Mouse (Mus musculus): ENCODE results near the gene Serpinb9d. TPM values are rescaled to one million over a fixed set of nuclear protein-coding genes. Genes with fewer than 3 reads are reported as not detected.

Gene Serpinb9d
- polyA plus RNA-seq (2012; rRNA removed) = not detected in 2 replicates

GRCm38 (mm10) chr13:33192659-33193058 is at the start of gene Serpinb9d:
Serpinb9d (plus strand) TSS chr13:33192959.

DNA sequence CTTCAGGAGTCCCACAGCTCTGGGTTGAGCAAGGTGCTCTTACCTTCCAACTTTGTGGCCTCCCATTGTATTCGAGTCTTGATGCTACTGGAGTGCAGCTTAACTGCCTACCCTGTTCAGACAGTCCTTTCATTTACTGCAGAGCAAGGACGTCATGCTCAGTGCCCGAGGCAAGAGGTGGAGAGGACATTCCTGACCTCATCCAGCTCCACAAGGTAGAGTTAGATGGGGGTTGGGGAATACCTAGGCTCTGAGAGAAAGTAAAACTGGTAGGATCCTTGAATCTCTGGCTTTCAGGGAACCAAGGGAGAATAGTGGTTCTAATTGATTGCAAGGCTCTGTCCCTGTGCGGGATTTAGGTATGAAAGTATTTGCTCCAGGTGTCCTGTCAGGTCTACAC is 33.1 kb upstream of the Serpinb9d start, which contains the start of gene Serpinb9c:
TSS of gene Serpinb9c (minus strand) at position 101 of the 400 bp plus-strand sequence.

GRCm38 (mm10) chr13:33249312-33249711 is 56.6 kb downstream of the Serpinb9d start, which contains the start of gene Serpinb9e:
Serpinb9e (plus strand) TSS chr13:33249612.

Other genes starting within 250 kb of the Serpinb9d start
- 10.3 and 11.8 TPM in 2 replicates for gene Serpinb6b, start 227.8 kb upstream of the Serpinb9d start, polyA plus RNA-seq (2012; rRNA removed)
- 4.8 and 6.4 TPM in 2 replicates for gene Serpinb9, start 189.7 kb upstream of the Serpinb9d start, polyA plus RNA-seq (2012; rRNA removed)
- gene Serpinb9b, start 165.5 kb upstream of the Serpinb9d start, polyA plus RNA-seq (2012; rRNA removed) = 0.31 and 0.55 TPM in 2 replicates
- 0.11 TPM in 1 of 2 replicates, not detected in the other for gene Serpinb1b, start 114.4 kb upstream of the Serpinb9d start, polyA plus RNA-seq (2012; rRNA removed)
- gene Serpinb9c, start 33.2 kb upstream of the Serpinb9d start, polyA plus RNA-seq (2012; rRNA removed) = not detected in 2 replicates
- gene Serpinb9e, start 56.7 kb downstream of the Serpinb9d start, polyA plus RNA-seq (2012; rRNA removed) = not detected in 2 replicates
- gene Serpinb9f, start 131.1 kb downstream of the Serpinb9d start, polyA plus RNA-seq (2012; rRNA removed) = not detected in 2 replicates
- gene Gm11397, start 202.8 kb downstream of the Serpinb9d start, polyA plus RNA-seq (2012; rRNA removed) = not detected in 2 replicates